Mouse (Mus musculus) forebrain, embryonic 12.5 days (tissue): Measurements from ENCODE around the gene Cnot6l. TPM values are rescaled to one million over a fixed set of nuclear protein-coding genes. Genes with fewer than 3 reads are reported as not detected.

ENCODE experiments used
- ATAC-seq: fragments of 200-750 bp; cut with Nextera tagmentation; 2 replicates; pipeline ENCODE4 v1.8.0; 2017; ENCODE audit warnings: moderate TSS enrichment; ENCODE audit not compliant: low FRiP score
- H3K27ac ChIP-seq: fragments of 300-500 bp; sonication (generic); 2 replicates; pipeline ENCODE4 v1.5.1; 2016; ENCODE audit warnings: mild to moderate bottlenecking
- H3K27me3 ChIP-seq: fragments of 300-500 bp; sonication (generic); 2 replicates; pipeline ENCODE4 v1.6.1; 2016; ENCODE audit warnings: mild to moderate bottlenecking
- H3K36me3 ChIP-seq: fragments of 300-500 bp; sonication (generic); replicated peaks from 2 replicates; pipeline ENCODE4 v1.6.1; 2016; ENCODE audit warnings: mild to moderate bottlenecking
- H3K4me1 ChIP-seq: fragments of 300-500 bp; sonication (generic); 2 replicates; pipeline ENCODE4 v1.6.1; 2016
- H3K4me2 ChIP-seq: fragments of 300-500 bp; sonication (generic); 2 replicates; pipeline ENCODE4 v1.6.1; 2016; ENCODE audit warnings: mild to moderate bottlenecking, moderate library complexity
- H3K4me3 ChIP-seq: fragments of 300-500 bp; sonication (generic); replicated peaks from 2 replicates; pipeline ENCODE4 v1.5.1; 2016; ENCODE audit warnings: mild to moderate bottlenecking
- H3K9ac ChIP-seq: fragments of 300-500 bp; sonication (generic); 2 replicates; pipeline ENCODE4 v1.6.1; 2016; ENCODE audit warnings: mild to moderate bottlenecking
- H3K9me3 ChIP-seq: fragments of 300-500 bp; sonication (generic); 2 replicates; pipeline ENCODE4 v1.6.1; 2016
- WGBS: fragments of 180-500 bp; shearing (Covaris S2); methylation state at CpG from one replicate; pipeline ENCODE4 v1.1.7; 2016; 5-methylcytosine and 5-hydroxymethylcytosine counted together
- polyA plus RNA-seq: library from polyadenylated mRNA; unstranded; fragments of >200 nt; fragmentation: Nextera tagmentation; extraction: Ambion mirVana; gene quantifications from 2 replicates; pipeline ENCODE4 v1.2.1, GENCODE M21; 2016

Cnot6l gene
- polyA plus RNA-seq, 1 experiment from 2014 or later: 16.6 TPM

DNA sequence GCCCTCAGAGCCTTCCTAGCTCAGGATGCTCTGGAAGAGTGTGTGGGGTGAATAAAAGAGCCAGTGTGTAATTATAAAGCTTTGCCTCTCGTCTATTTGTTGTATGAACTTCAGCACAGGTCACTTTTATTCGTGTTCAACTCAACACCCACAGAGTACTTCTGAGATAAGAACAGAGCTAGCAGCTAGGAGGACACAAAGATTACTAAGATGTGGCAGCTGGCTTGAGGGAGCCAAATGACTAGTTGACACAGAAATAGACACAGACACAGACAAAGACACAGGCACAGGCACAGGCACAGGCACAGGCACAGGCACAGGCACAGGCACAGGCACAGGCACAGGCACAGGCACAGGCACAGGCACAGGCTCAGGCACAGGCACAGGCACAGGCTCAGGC lies 20.0 kb upstream of the Cnot6l start:
- Histone ChIP-seq H3K4me1 (no peaks in the 10 kb centered on the region), H3K9me3 (no peaks in the 10 kb centered on the region), H3K27me3 (no peaks in the 10 kb centered on the region), H3K36me3 (no peaks in the 10 kb centered on the region), H3K4me2 (no peak overlapping the region), H3K9ac (no peak overlapping the region), H3K27ac (no peak overlapping the region), H3K4me3 (no peak overlapping the region)
- ATAC-seq: no peak
- WGBS: 66% methylated on average over 2 of the region's 2 CpGs

DNA sequence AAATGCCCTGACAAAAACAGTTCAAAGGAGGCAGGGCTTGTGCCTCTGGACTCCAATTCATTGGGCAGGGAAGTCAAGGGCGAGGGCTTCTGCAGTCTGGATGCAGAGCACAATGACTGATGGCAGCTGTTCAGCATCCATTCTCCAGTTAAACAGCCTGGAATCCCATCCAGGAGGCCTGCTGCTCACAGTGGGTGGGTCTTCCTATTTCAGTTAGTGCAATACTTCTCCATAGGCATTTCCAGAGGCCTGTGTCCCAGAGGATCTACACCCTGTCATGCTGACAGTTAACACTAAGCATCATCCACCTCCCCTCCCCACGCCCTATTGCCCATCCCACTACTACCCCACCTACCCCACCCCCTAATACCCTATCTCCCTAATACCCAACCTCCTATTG lies 19.2 kb upstream of the Cnot6l start:
- no peak overlapping the region for H3K9ac ChIP-seq
- no peaks in the 10 kb centered on the region for H3K4me1 ChIP-seq
- no peak overlapping the region for H3K27ac ChIP-seq
- no peaks in the 10 kb centered on the region for H3K27me3 ChIP-seq
- H3K4me2 ChIP-seq: no peak overlapping the region
- no peak for ATAC-seq
- WGBS: 56% methylated on average over 2 of the region's 2 CpGs
- H3K36me3 ChIP-seq: no peaks in the 10 kb centered on the region
- H3K9me3 ChIP-seq: no peaks in the 10 kb centered on the region
- H3K4me3 ChIP-seq: no peak overlapping the region

GRCm38 (mm10) chr5:96176879-96177358 lies 12.9 kb upstream of the Cnot6l start:
- H3K9me3 ChIP-seq: no peaks in the 10 kb centered on the region
- H3K27ac ChIP-seq: no peak overlapping the region
- no peaks in the 10 kb centered on the region for H3K27me3 ChIP-seq
- WGBS: 81% methylated on average over 11 of the region's 11 CpGs
- ATAC-seq: no peak
- no peak overlapping the region for H3K9ac ChIP-seq
- no peak overlapping the region for H3K4me2 ChIP-seq
- no peaks in the 10 kb centered on the region for H3K4me1 ChIP-seq
- H3K36me3 ChIP-seq: no peaks in the 10 kb centered on the region
- H3K4me3 ChIP-seq: no peak overlapping the region

GRCm38 (mm10) chr5:96176121-96176520 lies 12.2 kb upstream of the Cnot6l start:
- Histone ChIP-seq H3K9me3 (no peaks in the 10 kb centered on the region), H3K36me3 (no peaks in the 10 kb centered on the region), H3K9ac (no peak overlapping the region), H3K4me3 (no peak overlapping the region), H3K27ac (no peak overlapping the region), H3K27me3 (no peaks in the 10 kb centered on the region), H3K4me1 (no peaks in the 10 kb centered on the region), H3K4me2 (no peak overlapping the region)
- WGBS: 60% methylated on average over 9 of the region's 9 CpGs
- ATAC-seq: no peak

DNA sequence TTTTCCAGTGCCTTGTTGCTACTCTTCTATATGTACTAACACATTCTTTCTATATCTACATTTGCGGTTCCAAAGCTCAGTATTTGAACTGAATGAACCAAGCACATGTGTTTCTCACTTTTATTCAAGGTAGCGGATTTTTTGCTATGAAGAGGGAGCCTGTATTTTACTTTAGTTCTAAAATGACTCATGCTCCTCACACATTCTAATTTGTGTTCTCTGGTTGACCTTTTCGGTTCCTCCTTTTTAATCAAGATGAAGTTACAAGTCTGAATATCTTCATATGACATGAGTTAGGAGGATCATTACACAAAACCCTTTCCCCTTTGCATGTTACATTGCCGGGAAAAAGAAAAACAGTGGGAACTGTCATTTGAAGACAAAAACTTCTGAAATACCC lies 7.8 kb upstream of the Cnot6l start:
- Histone ChIP-seq H3K4me2 (no peak overlapping the region), H3K27ac (no peak overlapping the region), H3K27me3 (no peaks in the 10 kb centered on the region), H3K4me1 (no peaks in the 10 kb centered on the region), H3K9ac (no peak overlapping the region), H3K4me3 (no peak overlapping the region), H3K36me3 (no peaks in the 10 kb centered on the region), H3K9me3 (no peaks in the 10 kb centered on the region)
- ATAC-seq: no peak
- WGBS: 92% methylated on average over 4 of the region's 4 CpGs

DNA sequence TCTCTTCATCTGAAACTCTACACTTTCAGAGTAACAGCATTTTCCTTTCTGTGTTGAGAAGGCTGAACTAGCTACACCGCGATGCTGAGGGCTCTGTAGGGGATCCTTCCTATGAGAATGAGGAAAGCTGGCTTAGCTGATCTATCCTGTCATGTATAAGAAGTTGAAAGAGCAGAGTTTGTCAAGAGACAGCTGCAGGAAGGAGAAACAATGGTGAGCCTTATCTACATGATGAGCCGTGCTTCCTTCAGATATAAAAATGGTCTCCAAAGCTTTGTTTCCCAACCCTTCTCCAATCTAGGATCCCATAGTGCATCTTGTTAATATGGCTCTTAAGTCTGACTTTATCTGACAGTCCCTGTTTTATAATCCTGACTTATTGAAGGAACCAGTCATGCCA lies 6.5 kb upstream of the Cnot6l start:
- no peaks in the 10 kb centered on the region for H3K9me3 ChIP-seq
- H3K4me3 ChIP-seq: no peak overlapping the region
- no peaks in the 10 kb centered on the region for H3K36me3 ChIP-seq
- H3K4me2 ChIP-seq: no peak overlapping the region
- WGBS: 88% methylated on average over 3 of the region's 3 CpGs
- no peak overlapping the region for H3K9ac ChIP-seq
- no peaks in the 10 kb centered on the region for H3K4me1 ChIP-seq
- no peaks in the 10 kb centered on the region for H3K27me3 ChIP-seq
- H3K27ac ChIP-seq: no peak overlapping the region
- no peak for ATAC-seq

DNA sequence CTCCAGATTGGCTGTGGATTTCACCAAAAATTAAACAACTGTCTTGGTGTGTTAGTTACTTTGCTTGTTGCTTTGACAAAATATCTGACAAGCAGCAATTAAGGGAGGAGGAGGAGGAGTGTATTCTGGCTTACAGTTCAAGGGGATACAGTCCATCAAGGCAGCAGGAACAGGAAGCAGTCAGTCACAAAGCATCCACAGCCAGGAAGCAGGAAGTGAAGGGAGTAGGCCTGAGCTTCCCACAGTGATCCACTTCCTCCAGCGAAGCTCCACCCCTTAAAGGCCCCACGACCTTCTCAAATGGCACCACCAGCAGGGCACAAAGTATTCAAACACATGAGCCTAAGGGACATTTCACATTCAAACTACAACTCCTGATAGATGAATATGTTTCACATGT lies 2.8 kb upstream of the Cnot6l start:
- Histone ChIP-seq H3K4me3 (no peak overlapping the region), H3K27me3 (no peaks in the 10 kb centered on the region), H3K4me2 (no peak overlapping the region), H3K36me3 (no peaks in the 10 kb centered on the region), H3K27ac (no peak overlapping the region), H3K4me1 (no peaks in the 10 kb centered on the region), H3K9me3 (no peaks in the 10 kb centered on the region), H3K9ac (no peak overlapping the region)
- ATAC-seq: no peak
- 73% methylated on average over 2 of the region's 2 CpGs for WGBS

DNA sequence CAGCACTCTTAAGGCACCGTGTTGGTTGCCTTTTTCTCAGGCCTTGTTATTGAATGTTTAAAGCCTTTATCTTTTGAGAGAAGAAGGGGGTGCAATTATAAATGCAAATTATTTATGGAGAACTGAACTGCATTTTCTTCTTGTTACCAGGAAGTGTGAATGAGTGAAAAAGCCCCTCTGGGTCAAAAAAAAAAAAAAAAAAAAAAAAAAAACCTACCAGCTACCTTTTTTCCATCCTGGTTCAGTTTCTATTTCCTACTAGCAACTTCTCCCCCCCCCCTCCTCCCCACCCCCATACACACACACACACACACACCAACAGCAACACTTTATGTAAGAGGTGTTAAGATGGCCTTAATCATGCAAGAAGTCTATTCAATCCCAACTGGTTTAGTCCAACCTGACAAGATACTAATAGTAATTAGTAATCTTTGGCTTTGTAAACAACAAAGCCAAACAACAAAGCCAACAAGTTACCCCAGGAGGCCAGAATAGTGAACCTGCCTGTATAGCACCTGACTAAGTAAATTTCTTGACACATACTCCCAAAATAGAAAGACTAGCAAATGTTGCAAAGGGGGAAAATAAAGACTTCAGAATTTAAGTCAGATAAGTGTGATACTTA lies 463 bp downstream of the Cnot6l start:
- H3K27me3 ChIP-seq: no peaks in the 10 kb centered on the region
- WGBS: 3% methylated on average over 1 of the region's 1 CpGs

DNA sequence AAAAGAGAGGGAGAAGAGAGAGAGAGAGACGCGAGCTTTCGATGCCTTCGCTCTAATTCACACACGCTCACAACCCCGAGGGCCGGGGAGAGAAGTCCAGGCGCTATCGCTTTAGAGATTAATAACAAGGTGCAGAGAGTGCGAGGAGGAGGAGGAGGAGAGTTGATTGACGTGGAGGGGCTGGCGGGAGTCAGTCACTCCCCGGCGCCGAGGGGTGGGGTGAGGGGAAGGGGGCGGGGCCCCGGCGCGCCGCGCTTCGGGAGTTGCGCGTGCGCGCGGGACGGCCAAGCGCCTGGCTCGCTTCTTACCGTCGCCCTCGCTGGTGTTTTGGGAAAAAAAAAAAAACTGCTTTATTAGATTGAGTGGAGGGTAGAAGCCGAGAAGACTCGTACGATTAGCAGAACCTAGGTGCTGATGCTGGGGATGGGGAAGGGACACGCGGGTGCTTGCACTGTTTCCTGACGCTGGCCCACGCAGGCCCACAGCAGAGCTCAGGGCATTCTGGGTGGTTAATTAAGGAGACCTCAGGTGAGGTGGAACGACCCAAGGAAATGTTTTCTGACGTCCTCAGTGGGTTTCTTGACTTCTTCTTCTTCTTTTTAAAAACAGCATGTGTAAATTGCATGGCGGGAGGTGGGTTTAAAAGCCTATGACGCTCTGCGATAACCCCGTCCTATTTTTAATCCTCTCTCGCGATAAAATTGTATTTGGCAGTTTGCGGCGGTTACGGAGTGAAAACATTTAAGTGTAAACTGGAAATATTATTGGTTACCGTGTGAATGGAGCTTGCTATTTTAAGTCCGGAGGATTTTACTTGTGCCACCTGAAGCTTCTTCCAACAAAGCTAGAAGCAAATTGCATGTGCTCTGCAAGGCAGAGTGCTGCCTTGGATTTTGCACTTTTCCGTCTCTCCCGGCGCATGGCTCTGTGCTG lies 1.3 kb downstream of the Cnot6l start:
- H3K9me3 ChIP-seq: no peaks in the 10 kb centered on the region
- peak overlapping the region; percentile 94 for H3K4me3 ChIP-seq
- H3K27me3 ChIP-seq: no peaks in the 10 kb centered on the region
- under 1% methylated on average over 53 of the region's 56 CpGs for WGBS
- no peaks in the 10 kb centered on the region for H3K36me3 ChIP-seq
- H3K4me2 ChIP-seq: peak overlapping the region; percentile 59
- peaks cover 10% of the 10 kb centered on the region for H3K4me1 ChIP-seq
- peak; percentile 92 for ATAC-seq
- peak overlapping the region; percentile 99 for H3K9ac ChIP-seq
- H3K27ac ChIP-seq: peak overlapping the region; percentile 99

More for the DNA sequence above, 463 bp downstream of the Cnot6l start:
- H3K4me3 ChIP-seq: peak overlapping the region; percentile 94
- H3K4me1 ChIP-seq: peaks cover 10% of the 10 kb centered on the region
- H3K9me3 ChIP-seq: no peaks in the 10 kb centered on the region
- H3K4me2 ChIP-seq: peak overlapping the region; percentile 59
- ATAC-seq: no peak
- peak overlapping the region; percentile 99; the same call in 1 of the 2 replicates for H3K27ac ChIP-seq
- H3K36me3 ChIP-seq: no peaks in the 10 kb centered on the region
- peak overlapping the region; percentile 99; the same call in 1 of the 2 replicates for H3K9ac ChIP-seq

DNA sequence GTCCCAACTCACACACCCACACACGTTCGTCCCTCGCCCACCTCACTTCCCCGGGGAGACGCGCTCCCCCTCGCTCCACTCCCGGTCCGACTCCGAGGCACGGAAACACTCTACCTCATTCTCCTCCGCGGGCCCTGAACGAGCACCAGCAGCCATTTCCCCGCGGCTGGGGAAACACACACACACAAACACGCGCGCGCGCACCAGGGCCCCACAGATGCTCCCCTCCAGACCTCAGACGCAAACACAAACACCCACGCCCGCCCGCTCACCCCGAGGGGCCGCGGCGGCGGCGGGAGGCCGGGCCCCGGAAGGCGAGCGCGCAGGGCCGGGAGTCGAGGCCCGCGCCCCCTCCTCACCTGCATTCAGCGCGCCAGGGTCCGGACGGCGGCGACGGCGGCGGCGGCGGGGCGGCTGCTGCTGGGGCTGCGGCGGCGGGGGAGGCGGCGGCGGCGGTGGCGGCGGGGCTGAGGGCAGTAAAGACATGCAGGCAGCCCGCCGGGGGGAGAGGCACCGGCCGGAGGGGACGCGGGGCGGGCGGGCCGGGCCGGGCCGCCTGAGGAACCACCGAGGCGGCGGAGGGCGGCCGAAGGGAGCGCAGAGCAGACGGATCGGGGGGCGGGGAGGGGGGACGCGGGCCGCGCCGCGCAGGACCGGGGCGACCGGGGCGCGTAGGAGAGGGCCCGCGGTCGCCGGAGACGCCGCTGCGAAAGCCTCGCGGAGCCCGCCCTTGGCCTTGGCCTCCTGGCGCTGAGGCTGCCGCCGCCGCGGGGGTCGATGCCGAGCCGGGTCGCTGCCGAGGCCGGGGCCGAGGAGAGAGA lies 2.2 kb downstream of the Cnot6l start:
- Histone ChIP-seq H3K27me3 (no peaks in the 10 kb centered on the region), H3K4me2 (peak overlapping the region; percentile 59), H3K36me3 (no peaks in the 10 kb centered on the region), H3K9ac (peak overlapping the region; percentile 99), H3K4me1 (peaks cover 10% of the 10 kb centered on the region), H3K27ac (peak overlapping the region; percentile 99), H3K9me3 (no peaks in the 10 kb centered on the region), H3K4me3 (peak overlapping the region; percentile 94)
- peak; percentile 69 for ATAC-seq
- WGBS: under 1% methylated on average over 82 of the region's 114 CpGs

DNA sequence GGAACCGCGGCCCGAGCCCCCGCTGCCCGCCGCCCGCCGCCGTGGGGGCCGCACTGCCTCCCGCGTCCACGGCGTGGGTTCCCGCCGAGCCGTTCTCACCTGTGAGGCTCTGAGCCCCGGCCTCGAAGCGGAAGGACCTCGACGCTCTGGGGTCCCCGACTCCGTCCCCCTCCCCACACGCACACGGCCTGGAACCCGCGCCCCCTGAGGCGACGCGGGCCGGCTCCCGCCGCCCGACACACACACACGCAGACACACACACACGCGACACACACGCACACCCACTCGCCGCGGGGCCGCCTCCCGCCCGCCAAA lies 2.8 kb downstream of the Cnot6l start:
- Histone ChIP-seq H3K9me3 (no peaks in the 10 kb centered on the region), H3K9ac (peak overlapping the region; percentile 99), H3K4me3 (peak overlapping the region; percentile 94), H3K27ac (peak overlapping the region; percentile 99), H3K27me3 (no peaks in the 10 kb centered on the region), H3K4me1 (peaks cover 10% of the 10 kb centered on the region), H3K36me3 (no peaks in the 10 kb centered on the region), H3K4me2 (peak overlapping the region; percentile 59)
- ATAC-seq: peak; percentile 35
- WGBS: 0% methylated on average over 40 of the region's 45 CpGs
